Comparison of ENCODE assay signal across 8 mouse cellular contexts in genomic region chr7:80882830-80883505, GRCm38 (mm10). TPM values are rescaled to one million over a fixed set of nuclear protein-coding genes. Genes with fewer than 3 reads are reported as not detected.
DNase-seq lines count a peak whose midpoint lies in the region; ATAC-seq and TF ChIP-seq lines count a peak whose summit lies in the region.

No protein-coding gene starts in this region.

- no peaks in the 10 kb centered on the region for H3K9me3 ChIP-seq in G1E (replicated peaks)
- H3K9me3 ChIP-seq in forebrain, embryonic 13.5 days (replicated peaks), result no peaks in the 10 kb centered on the region

- peaks cover 19% of the 10 kb centered on the region for H3K4me1 ChIP-seq in G1E (ENCODE audit: insufficient read depth, low read depth, low read length)
- 0 out of 2 replicates have a peak, but pooled peaks cover 3% of the 10 kb centered on the region for H3K4me1 ChIP-seq in forebrain, embryonic 13.5 days

- peaks cover 9% of the 10 kb centered on the region; the same call in 1 of the 2 replicates for H3K27me3 ChIP-seq in G1E (ENCODE audit: insufficient read depth, low read length)
- H3K27me3 ChIP-seq in forebrain, embryonic 13.5 days, result no peaks in the 10 kb centered on the region

- no peak for TF ChIP-seq CTCF in G1E (IDR thresholded peaks at IDR 0.05; ENCODE audit: low read depth, low read length)

- H3K9ac ChIP-seq in forebrain, embryonic 13.5 days, result no peak overlapping the region

- H3K4me2 ChIP-seq in forebrain, embryonic 13.5 days, result peak overlapping the region; percentile 45

- intact Hi-C loops in left cerebral cortex, postnatal 10 days (cut with DNase I), result no loop called here

- H3K36me3 ChIP-seq in G1E (replicated peaks), result peaks cover 8% of the 10 kb centered on the region
- peaks cover 7% of the 10 kb centered on the region for H3K36me3 ChIP-seq in forebrain, embryonic 13.5 days (ENCODE audit: poor library complexity, severe bottlenecking)

- H3K27ac ChIP-seq in forebrain, embryonic 13.5 days, result no peak overlapping the region

- H3K4me3 ChIP-seq in G1E (ENCODE audit: low read depth, low read length), result peak overlapping the region; percentile 21; the same call in 1 of the 2 replicates
- H3K4me3 ChIP-seq in forebrain, embryonic 13.5 days, result no peak overlapping the region

- peak; percentile 29 for DNase-seq in G1E (ENCODE audit: low spot score)
- DNase-seq in left cerebral cortex, postnatal 10 days (ENCODE audit: extremely low spot score in 1 of 2, low spot score in 2 of 2), result peak; percentile 75 to 80
- DNase-seq in right cerebral cortex, postnatal 36 days (ENCODE audit: low spot score in 2 of 2), result peak; percentile 65 to 68
- DNase-seq in gastrocnemius, postnatal 10 days, result no peak

- WGBS in forebrain, embryonic 13.5 days, result 25% methylated on average over 14 of the region's 14 CpGs

- peak; percentile 57 for ATAC-seq in G1E (ENCODE audit: extremely low read depth, insufficient number of reproducible peaks, low FRiP score, poor library complexity, severe bottlenecking)
- ATAC-seq in cerebellum, adult (ENCODE audit: insufficient number of reproducible peaks, low FRiP score, low TSS enrichment), result peak; percentile 97
- ATAC-seq in forebrain, embryonic 13.5 days, result peak; percentile 87
- ATAC-seq in inflammation-experienced regulatory T-cells, adult 6 months, result peak; percentile 98
- ATAC-seq in megakaryocyte progenitor cell, adult 5-6 weeks (replicated peaks; ENCODE audit: poor library complexity), result peak; percentile 97

RNA-seq across cellular contexts. Expression of gene Wdr73, which starts 18.1 kb away (rescaled TPM):
- 13.2 and 14.4 TPM in 2 replicates for total RNA-seq in G1E (2014; fragmentation: Nextera tagmentation)
- 31.1 and 35.0 TPM in 2 replicates for total RNA-seq in G1E (2017)
- 17.7 and 19.0 TPM in 2 replicates for polyA plus RNA-seq in G1E (2012)
- polyA plus RNA-seq in forebrain, embryonic 13.5 days (2015; fragmentation: Nextera tagmentation; extraction: Ambion mirVana), result 46.0 and 48.0 TPM in 2 replicates
- 10 to 100 TPM; 18.5 to 29.9 (median 29.1) TPM for polyA plus RNA-seq in inflammation-experienced regulatory T-cells, adult 6 months (2017; shearing (Covaris generic))
- 10 to 100 TPM; 25.4 to 28.3 TPM for total RNA-seq in left cerebral cortex, postnatal 10 days (2021)
- total RNA-seq in megakaryocyte progenitor cell, adult 5-6 weeks (2015), result 14.2 and 18.4 TPM in 2 replicates
- total RNA-seq in megakaryocyte progenitor cell, adult 5-6 weeks (2017), result 18.2 and 19.6 TPM in 2 replicates
- total RNA-seq in gastrocnemius, postnatal 10 days (2021), result 1 to 10 TPM; 5.4 to 6.8 TPM

RNA-seq across cellular contexts. Expression of gene Nmb, which starts 21.9 kb away (rescaled TPM):
- total RNA-seq in G1E (2014; fragmentation: Nextera tagmentation) (1.5 and 1.6 TPM in 2 replicates), G1E (2017) (1.4 and 2.6 TPM in 2 replicates)
- 0.93 and 1.1 TPM in 2 replicates for polyA plus RNA-seq in G1E (2012)
- 6.6 and 7.6 TPM in 2 replicates for polyA plus RNA-seq in forebrain, embryonic 13.5 days (2015; fragmentation: Nextera tagmentation; extraction: Ambion mirVana)
- polyA plus RNA-seq in inflammation-experienced regulatory T-cells, adult 6 months (2017; shearing (Covaris generic)), result 10 to 100 TPM; 70.6 to 79.3 (median 79.1) TPM
- total RNA-seq in left cerebral cortex, postnatal 10 days (2021), result 1 to 10 TPM; 7.6 to 7.8 TPM
- 6.8 and 8.6 TPM in 2 replicates for total RNA-seq in megakaryocyte progenitor cell, adult 5-6 weeks (2015)
- total RNA-seq in megakaryocyte progenitor cell, adult 5-6 weeks (2017), result 0.57 and 3.1 TPM in 2 replicates
- 1 to 10 TPM; 2.1 to 2.4 TPM for total RNA-seq in gastrocnemius, postnatal 10 days (2021)

RNA-seq across cellular contexts. Expression of gene Zscan2, which starts 22.2 kb away (rescaled TPM):
- total RNA-seq in G1E (2014; fragmentation: Nextera tagmentation) (4.6 and 5.3 TPM in 2 replicates), G1E (2017) (1.7 and 1.8 TPM in 2 replicates)
- 4.4 and 4.7 TPM in 2 replicates for polyA plus RNA-seq in G1E (2012)
- polyA plus RNA-seq in forebrain, embryonic 13.5 days (2015; fragmentation: Nextera tagmentation; extraction: Ambion mirVana), result 5.1 and 5.2 TPM in 2 replicates
- polyA plus RNA-seq in inflammation-experienced regulatory T-cells, adult 6 months (2017; shearing (Covaris generic)), result 1 to 10 TPM; 2.4 to 3.1 (median 2.6) TPM
- total RNA-seq in left cerebral cortex, postnatal 10 days (2021), result 10 to 100 TPM; 12.5 to 14.2 TPM
- 3.5 and 3.7 TPM in 2 replicates for total RNA-seq in megakaryocyte progenitor cell, adult 5-6 weeks (2015)
- 6.7 and 10.0 TPM in 2 replicates for total RNA-seq in megakaryocyte progenitor cell, adult 5-6 weeks (2017)
- 1 to 10 TPM; 2.3 to 2.5 TPM for total RNA-seq in gastrocnemius, postnatal 10 days (2021)

RNA-seq across cellular contexts. Expression of gene Iqgap1, which starts 57.2 kb away (rescaled TPM):
- total RNA-seq in G1E (2014; fragmentation: Nextera tagmentation) (165 and 179 TPM in 2 replicates), G1E (2017) (153 and 174 TPM in 2 replicates)
- 16.3 and 22.0 TPM in 2 replicates for polyA plus RNA-seq in G1E (2012)
- 19.7 and 20.6 TPM in 2 replicates for polyA plus RNA-seq in forebrain, embryonic 13.5 days (2015; fragmentation: Nextera tagmentation; extraction: Ambion mirVana)
- 100 to 1,000 TPM; 197 to 297 (median 271) TPM for polyA plus RNA-seq in inflammation-experienced regulatory T-cells, adult 6 months (2017; shearing (Covaris generic))
- total RNA-seq in left cerebral cortex, postnatal 10 days (2021), result 10 to 100 TPM; 30.9 to 34.0 TPM
- 90.5 and 94.3 TPM in 2 replicates for total RNA-seq in megakaryocyte progenitor cell, adult 5-6 weeks (2015)
- 81.0 and 113 TPM in 2 replicates for total RNA-seq in megakaryocyte progenitor cell, adult 5-6 weeks (2017)
- total RNA-seq in gastrocnemius, postnatal 10 days (2021), result 10 to 100 TPM; 38.7 to 60.1 TPM
